Mouse (Mus musculus) C3H10T1/2 (cell line): ENCODE results near the gene AI987944. TPM values are rescaled to one million over a fixed set of nuclear protein-coding genes. Genes with fewer than 3 reads are reported as not detected.

Source experiments
- polyA plus RNA-seq, 2 experiments: library from polyadenylated mRNA; unstranded; fragments of >200 nt; fragmentation: generic; extraction: Trizol; gene quantifications; one replicate each; pipeline ENCODE4 v1.2.1; 2012; ENCODE audit warnings: missing spikeins in 2 of 2

The AI987944 gene
- polyA plus RNA-seq = 1 to 10 TPM in 1 of 2 experiments, under 1 TPM in 1; 0.18 to 2.0 TPM

DNA sequence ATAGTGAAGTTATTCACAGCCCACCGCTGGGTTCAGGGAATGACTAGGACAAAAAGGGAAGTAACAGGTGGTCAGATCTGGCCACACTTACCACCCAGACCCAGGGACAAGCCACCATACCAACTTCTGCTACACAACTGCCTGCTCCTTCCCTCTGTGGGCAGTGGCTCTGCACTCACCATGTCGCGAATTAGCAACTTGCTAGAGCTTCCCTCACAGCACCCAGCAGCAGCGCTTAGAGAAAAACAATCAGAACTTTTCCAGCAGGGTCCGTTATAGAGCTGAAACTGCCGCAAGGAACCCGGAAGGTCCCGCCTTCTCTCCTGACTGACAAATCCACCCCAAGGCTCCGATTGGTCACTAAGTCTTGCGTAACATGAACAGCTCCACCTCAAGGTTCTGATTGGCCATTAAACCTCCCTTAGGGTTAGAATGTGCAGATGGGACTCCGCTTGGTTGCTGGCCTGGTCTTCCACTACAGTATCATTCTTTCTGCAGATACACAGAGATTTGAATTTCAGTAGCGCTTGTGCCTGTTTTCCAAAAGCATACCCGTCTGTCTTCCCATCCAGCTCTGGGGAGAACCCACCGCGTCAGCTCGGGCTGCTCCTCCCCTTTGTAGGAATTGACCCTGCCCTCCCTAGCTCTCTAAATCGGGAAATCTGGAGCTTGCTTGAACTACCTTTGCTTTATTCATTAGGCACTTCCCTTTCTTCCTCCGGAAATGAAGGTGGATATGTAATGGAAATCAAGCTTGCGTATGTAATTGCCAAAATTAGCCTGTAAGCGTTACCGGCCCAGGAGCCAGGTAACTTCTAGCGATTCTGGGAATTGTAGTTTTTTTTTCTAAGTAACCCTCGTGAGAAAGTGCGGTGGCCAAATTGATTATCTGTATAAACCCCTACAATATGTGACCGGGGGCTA is at the start of gene AI987944:
Gene AI987944 (minus strand): TSS at position 332 of the 924 bp plus-strand sequence.

Other genes starting within 250 kb of the AI987944 start
- not detected for gene Gm5592, start 239.5 kb downstream of the AI987944 start, polyA plus RNA-seq
- under 1 TPM in 1 of 2 experiments, not detected in 1; 0.02 TPM for gene Vmn2r57, start 55.3 kb upstream of the AI987944 start, polyA plus RNA-seq
- under 1 TPM in 1 of 2 experiments, not detected in 1; 0.02 TPM for gene Gm20449, start 106.0 kb upstream of the AI987944 start, polyA plus RNA-seq
- gene AW146154, start 106.5 kb upstream of the AI987944 start, polyA plus RNA-seq = under 1 TPM; 0.12 to 0.83 TPM
- under 1 TPM in 1 of 2 experiments, not detected in 1; 0.06 TPM for gene Gm6871, start 180.3 kb upstream of the AI987944 start, polyA plus RNA-seq
- gene 2610021A01Rik, start 205.9 kb upstream of the AI987944 start, polyA plus RNA-seq = under 1 TPM; 0.11 to 0.34 TPM
- gene Zfp788, start 239.8 kb upstream of the AI987944 start, polyA plus RNA-seq = 1 to 10 TPM in 1 of 2 experiments, under 1 TPM in 1; 0.15 to 1.8 TPM